Mouse (Mus musculus): ENCODE results near the gene Mapk8ip2.

GRCm38 (mm10) chr15:89474596-89475292 is 21.0 kb downstream of the Mapk8ip2 start:
- no peak for TF ChIP-seq MYOD1 (IDR thresholded peaks at IDR 0.05; ENCODE audit: control insufficient read depth, insufficient read length, low read depth)
- TF ChIP-seq CTCF (IDR thresholded peaks at IDR 0.05; ENCODE audit: control insufficient read depth, insufficient read depth, insufficient read length), result no peak

Measured in C2C12 (cell line).